15 mouse cellular contexts compared by ENCODE assay signal in the genomic region with DNA sequence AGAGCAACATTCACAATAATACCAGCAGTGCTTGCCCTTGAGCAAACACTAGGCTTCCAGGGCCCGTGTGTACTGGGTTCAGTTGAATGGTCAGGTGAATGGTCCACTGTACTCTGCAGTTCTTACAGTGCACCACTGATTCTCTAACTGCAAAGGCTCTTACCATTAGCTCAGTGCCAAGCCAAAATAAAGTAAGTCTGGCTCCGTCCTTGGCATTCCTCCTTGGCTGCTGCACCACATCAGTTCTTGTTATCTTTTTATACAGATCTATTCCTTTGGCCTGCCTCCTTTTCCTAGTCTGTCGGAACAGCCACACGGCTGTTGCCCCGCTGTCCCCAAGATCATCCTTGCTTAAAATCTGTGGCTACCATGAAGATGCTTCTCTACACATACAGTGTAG.
"Had no signal": no experiment of that assay in that cellular context is flagged by ENCODE, and none has a peak within 500 bp of the region (broad histone marks: within the 10 kb centered on the region; RNA-seq: fewer than 3 reads in every experiment).

No protein-coding gene starts in this region.

- H3K36me3 ChIP-seq: liver, embryonic 15.5 days; midbrain, embryonic 10.5 days; midbrain, embryonic 15.5 days had no signal

- H3K9ac ChIP-seq: liver, embryonic 15.5 days; midbrain, embryonic 15.5 days; neural tube, embryonic 13.5 days had no signal

- ATAC-seq: lung, postnatal 0 days; midbrain, embryonic 15.5 days had no signal

- H3K4me1 ChIP-seq: liver, embryonic 15.5 days; midbrain, embryonic 10.5 days; midbrain, embryonic 15.5 days; neural tube, embryonic 13.5 days had no signal

- H3K4me3 ChIP-seq: left cerebral cortex, adult 2 months; limb, embryonic 10.5 days; liver, embryonic 15.5 days; midbrain, embryonic 10.5 days; midbrain, embryonic 15.5 days; neural tube, embryonic 13.5 days had no signal

- H3K27ac ChIP-seq: left cerebral cortex, adult 2 months; limb, embryonic 10.5 days; liver, embryonic 15.5 days; midbrain, embryonic 10.5 days; midbrain, embryonic 15.5 days; neural tube, embryonic 13.5 days; stomach, postnatal 0 days had no signal

- H3K4me2 ChIP-seq: liver, embryonic 11.5 days; liver, embryonic 15.5 days; midbrain, embryonic 15.5 days; neural tube, embryonic 13.5 days had no signal

- DNase-seq: kidney, postnatal 10 days; kidney, postnatal 4 days; lung, adult 2 months; lung, postnatal 36 days; thymus, adult 2 months; thymus, postnatal 25 days had no signal

- H3K9me3 ChIP-seq: limb, embryonic 10.5 days; liver, embryonic 15.5 days; midbrain, embryonic 10.5 days; midbrain, embryonic 15.5 days; neural tube, embryonic 13.5 days had no signal

- H3K27me3 ChIP-seq: liver, embryonic 15.5 days; midbrain, embryonic 15.5 days; neural tube, embryonic 13.5 days had no signal
